Mouse (Mus musculus) neural tube, embryonic 15.5 days (tissue): Measurements from ENCODE around the gene Dennd2a. TPM values are rescaled to one million over a fixed set of nuclear protein-coding genes. Genes with fewer than 3 reads are reported as not detected.

Source experiments
- ATAC-seq: fragments of 200-750 bp; cut with Nextera tagmentation; 2 replicates; pipeline ENCODE4 v1.8.0; 2017; ENCODE audit warnings: mild to moderate bottlenecking, moderate TSS enrichment, moderate library complexity; ENCODE audit not compliant: low FRiP score
- H3K27ac ChIP-seq: fragments of 300-500 bp; sonication (generic); replicated peaks from 2 replicates; pipeline ENCODE4 v1.5.1; 2015; ENCODE audit warnings: mild to moderate bottlenecking, inconsistent platforms
- H3K27me3 ChIP-seq: fragments of 300-500 bp; sonication (generic); replicated peaks from 2 replicates; pipeline ENCODE4 v1.6.1; 2015; ENCODE audit warnings: inconsistent platforms
- H3K36me3 ChIP-seq: fragments of 300-500 bp; sonication (generic); 2 replicates; pipeline ENCODE4 v1.6.1; 2015; ENCODE audit warnings: inconsistent platforms
- H3K4me1 ChIP-seq: fragments of 300-500 bp; sonication (generic); 2 replicates; pipeline ENCODE4 v1.6.1; 2015; ENCODE audit warnings: inconsistent platforms
- H3K4me2 ChIP-seq: fragments of 300-500 bp; sonication (generic); 2 replicates; pipeline ENCODE4 v1.6.1; 2015; ENCODE audit warnings: inconsistent platforms, mild to moderate bottlenecking, moderate library complexity
- H3K4me3 ChIP-seq: fragments of 300-500 bp; sonication (generic); replicated peaks from 2 replicates; pipeline ENCODE4 v1.5.1; 2015; ENCODE audit warnings: mild to moderate bottlenecking, inconsistent platforms
- H3K9ac ChIP-seq: fragments of 300-500 bp; sonication (generic); replicated peaks from 2 replicates; pipeline ENCODE4 v1.6.1; 2015; ENCODE audit warnings: mild to moderate bottlenecking, inconsistent platforms
- H3K9me3 ChIP-seq: fragments of 300-500 bp; sonication (generic); replicated peaks from 2 replicates; pipeline ENCODE4 v1.6.1; 2016; ENCODE audit warnings: inconsistent platforms
- WGBS: fragments of 180-500 bp; shearing (Covaris S2); methylation state at CpG from one replicate; pipeline ENCODE4 v1.1.7; 2015; ENCODE audit warnings: mixed read lengths; 5-methylcytosine and 5-hydroxymethylcytosine counted together
- polyA plus RNA-seq: library from polyadenylated mRNA; unstranded; fragments of >200 nt; fragmentation: Nextera tagmentation; extraction: Ambion mirVana; gene quantifications from 2 replicates; pipeline ENCODE4 v1.2.1, GENCODE M21; 2015

Dennd2a gene
- polyA plus RNA-seq, 1 experiment from 2014 or later: 14.8 TPM

DNA sequence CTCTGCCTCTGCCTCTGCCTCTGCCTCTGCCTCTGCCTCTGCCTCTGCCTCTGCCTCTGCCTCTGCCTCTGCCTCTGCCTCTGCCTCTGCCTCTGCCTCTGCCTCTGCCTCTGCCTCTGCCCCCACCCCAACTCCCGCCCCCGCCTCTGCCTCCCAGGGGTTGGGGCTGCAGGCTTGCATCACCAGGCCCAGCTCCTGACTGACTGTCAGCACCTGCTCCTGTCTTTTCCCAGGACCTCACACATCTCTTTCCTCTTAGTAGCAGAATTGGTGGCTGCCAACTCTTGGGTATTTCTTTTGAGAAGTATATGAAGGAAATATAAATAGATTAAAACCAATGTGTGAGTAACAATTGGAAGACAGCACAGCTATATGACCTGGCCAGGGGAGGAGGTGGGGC lies 22.9 kb upstream of the Dennd2a start:
- H3K27ac ChIP-seq: no peak overlapping the region
- peaks cover 70% of the 10 kb centered on the region for H3K36me3 ChIP-seq
- no peak overlapping the region for H3K4me3 ChIP-seq
- WGBS: 87% methylated on average over 2 of the region's 2 CpGs
- H3K27me3 ChIP-seq: no peaks in the 10 kb centered on the region
- H3K4me1 ChIP-seq: no peaks in the 10 kb centered on the region
- H3K9ac ChIP-seq: no peak overlapping the region
- no peaks in the 10 kb centered on the region for H3K9me3 ChIP-seq
- H3K4me2 ChIP-seq: no peak overlapping the region
- no peak for ATAC-seq

GRCm38 (mm10) chr6:39579552-39579951 lies 21.9 kb upstream of the Dennd2a start:
- Histone ChIP-seq H3K4me1 (peaks cover 6% of the 10 kb centered on the region), H3K4me2 (no peak overlapping the region), H3K27me3 (no peaks in the 10 kb centered on the region), H3K9me3 (no peaks in the 10 kb centered on the region), H3K9ac (no peak overlapping the region), H3K27ac (no peak overlapping the region), H3K36me3 (peaks cover 66% of the 10 kb centered on the region), H3K4me3 (no peak overlapping the region)
- WGBS: 94% methylated on average over 7 of the region's 7 CpGs
- no peak for ATAC-seq

DNA sequence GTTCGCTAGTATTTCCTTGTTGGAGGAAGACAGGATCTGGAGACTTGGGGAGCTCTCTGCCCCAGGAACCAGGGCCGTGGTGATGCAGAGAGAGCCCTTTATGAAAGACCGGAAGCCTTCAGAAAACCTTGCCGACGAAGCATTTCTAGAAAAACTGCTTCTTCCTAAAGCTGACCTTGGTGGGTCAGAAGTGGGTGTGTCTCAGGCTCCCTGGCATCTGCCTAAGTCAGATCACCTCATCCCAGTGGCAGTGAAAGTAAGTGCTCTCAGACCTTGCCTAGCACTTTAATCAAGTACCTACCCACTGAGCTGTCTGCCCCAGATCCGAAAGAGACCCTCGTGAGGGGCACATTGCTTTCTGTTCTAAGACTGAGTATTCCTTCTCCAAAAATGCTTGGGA lies 17.3 kb upstream of the Dennd2a start:
- H3K4me1 ChIP-seq: peaks cover 16% of the 10 kb centered on the region
- peak overlapping the region; percentile 81; the same call in 1 of the 2 replicates for H3K9ac ChIP-seq
- H3K27me3 ChIP-seq: no peaks in the 10 kb centered on the region
- H3K27ac ChIP-seq: peak overlapping the region; percentile 93
- H3K9me3 ChIP-seq: no peaks in the 10 kb centered on the region
- H3K36me3 ChIP-seq: peaks cover 26% of the 10 kb centered on the region
- ATAC-seq: no peak
- peak overlapping the region; percentile 86 for H3K4me2 ChIP-seq
- 77% methylated on average over 7 of the region's 7 CpGs for WGBS
- H3K4me3 ChIP-seq: peak overlapping the region; percentile 88

DNA sequence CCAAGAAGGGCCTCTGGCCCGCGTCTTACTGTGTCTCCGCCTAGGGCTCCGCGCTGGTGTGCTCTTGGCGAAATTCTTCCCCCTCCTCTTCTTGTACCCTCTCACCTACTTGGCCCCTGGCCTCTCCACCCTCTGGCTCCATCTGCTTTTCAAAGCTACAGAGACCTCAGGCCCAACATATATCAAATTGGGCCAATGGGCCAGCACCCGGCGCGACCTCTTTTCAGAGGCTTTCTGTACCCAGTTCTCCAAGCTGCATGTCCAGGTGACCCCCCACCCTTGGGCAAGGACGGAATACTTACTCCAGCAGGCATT lies 16.8 kb upstream of the Dennd2a start:
- Histone ChIP-seq H3K4me3 (peak overlapping the region; percentile 88), H3K9ac (peak overlapping the region; percentile 81), H3K36me3 (peaks cover 22% of the 10 kb centered on the region), H3K4me1 (peaks cover 16% of the 10 kb centered on the region), H3K9me3 (no peaks in the 10 kb centered on the region), H3K27ac (peak overlapping the region; percentile 93), H3K27me3 (no peaks in the 10 kb centered on the region), H3K4me2 (peak overlapping the region; percentile 86)
- no peak; the same call in 1 of the 2 replicates for ATAC-seq
- 24% methylated on average over 10 of the region's 10 CpGs for WGBS

GRCm38 (mm10) chr6:39573791-39574554 lies 16.3 kb upstream of the Dennd2a start, which contains the start of gene Adck2:
Gene Adck2, plus strand, starts transcription at chr6:39573873.
- Histone ChIP-seq H3K9ac (peak within 1 kb of the TSS; percentile 81), H3K36me3 (peaks cover 17% of the 10 kb centered on the region), H3K27ac (peak within 1 kb of the TSS; percentile 93), H3K4me3 (peak within 1 kb of the TSS; percentile 88), H3K4me1 (peaks cover 16% of the 10 kb centered on the region), H3K4me2 (peak within 1 kb of the TSS; percentile 86), H3K9me3 (no peaks in the 10 kb centered on the region), H3K27me3 (no peaks in the 10 kb centered on the region)
- under 1% methylated on average over 49 of the region's 49 CpGs for WGBS
- ATAC-seq: peak; percentile 96

DNA sequence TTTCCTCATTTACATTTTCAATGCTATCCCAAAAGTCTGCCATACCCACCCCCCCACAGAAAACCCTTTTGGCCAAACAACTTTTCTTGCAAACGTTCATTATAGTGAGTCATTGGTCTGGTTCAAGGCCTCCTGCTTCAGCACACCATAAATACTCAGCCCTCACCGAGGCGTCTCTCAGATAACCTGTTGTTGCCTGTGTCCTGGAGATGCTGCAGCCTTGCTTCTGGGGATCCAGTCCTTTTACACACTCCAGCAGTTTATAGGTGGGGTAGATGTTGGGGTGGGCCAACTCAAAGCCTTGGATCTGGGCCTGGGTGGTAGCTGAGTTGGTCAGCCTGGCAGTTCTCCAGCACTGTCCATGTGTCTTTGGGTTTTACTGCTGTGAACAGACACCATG lies 12.8 kb upstream of the Dennd2a start:
- H3K9me3 ChIP-seq: no peaks in the 10 kb centered on the region
- no peak overlapping the region for H3K27ac ChIP-seq
- no peaks in the 10 kb centered on the region for H3K27me3 ChIP-seq
- H3K4me3 ChIP-seq: no peak overlapping the region
- H3K36me3 ChIP-seq: no peaks in the 10 kb centered on the region
- H3K9ac ChIP-seq: no peak overlapping the region
- WGBS: 78% methylated on average over 3 of the region's 3 CpGs
- no peak for ATAC-seq
- no peak overlapping the region for H3K4me2 ChIP-seq
- peaks cover 16% of the 10 kb centered on the region for H3K4me1 ChIP-seq

- peak; percentile 26; the same call in 1 of the 2 replicates for ATAC-seq
- H3K27ac ChIP-seq: no peak overlapping the region
- no peak overlapping the region for H3K9ac ChIP-seq
- H3K4me1 ChIP-seq: peaks cover 3% of the 10 kb centered on the region; the same call in 1 of the 2 replicates
- H3K9me3 ChIP-seq: no peaks in the 10 kb centered on the region
- H3K27me3 ChIP-seq: no peaks in the 10 kb centered on the region
- no peak overlapping the region for H3K4me3 ChIP-seq
- H3K4me2 ChIP-seq: no peak overlapping the region
- H3K36me3 ChIP-seq: no peaks in the 10 kb centered on the region
- WGBS: 18% methylated on average over 5 of the region's 5 CpGs
Measured at GRCm38 (mm10) chr6:39567528-39567927, 9.9 kb upstream of the Dennd2a start.

DNA sequence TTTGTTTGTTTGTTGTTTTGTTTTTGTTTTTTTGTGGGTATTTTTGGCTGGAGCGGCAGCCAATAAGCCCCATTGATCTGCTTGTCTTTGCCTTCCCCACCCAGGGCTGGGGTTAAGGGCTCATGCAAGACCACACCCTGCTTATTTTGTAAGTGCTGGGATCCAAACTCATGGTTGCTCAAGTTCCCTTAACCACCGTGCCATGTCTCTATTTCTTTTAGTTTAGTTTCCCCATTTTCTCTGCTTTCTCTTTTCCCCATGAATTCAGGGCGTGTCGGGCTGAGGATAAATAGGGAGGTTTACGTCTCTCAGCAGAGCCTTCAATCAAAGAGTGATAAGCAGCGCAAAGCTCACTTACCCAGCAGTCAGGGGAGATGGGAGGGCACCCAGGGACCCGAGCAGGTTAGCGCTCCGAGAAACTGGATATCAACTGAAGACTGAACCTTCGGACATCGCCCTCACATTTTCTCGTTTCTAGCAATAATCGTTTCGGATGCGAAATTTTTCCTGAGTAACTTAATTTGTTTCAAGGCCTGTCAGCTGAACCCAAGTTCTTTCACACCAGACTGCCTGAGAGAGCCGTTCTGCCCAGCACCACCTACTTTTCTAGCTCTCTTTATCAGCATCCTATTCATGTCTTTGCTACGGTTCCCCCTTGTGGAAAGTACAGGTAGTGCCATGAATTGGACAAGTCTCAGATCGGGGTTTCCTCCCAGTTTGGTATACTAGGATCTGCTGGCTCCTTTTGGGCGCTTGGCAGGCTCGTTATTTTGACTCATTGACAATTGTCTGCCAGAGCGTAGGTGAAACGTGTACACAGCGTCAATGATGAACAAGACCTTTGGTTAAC lies 4.7 kb upstream of the Dennd2a start:
- Histone ChIP-seq H3K9ac (no peak overlapping the region), H3K4me3 (0 out of 2 replicates have a peak overlapping the region, but pooled peaks have one; percentile 3), H3K4me1 (peaks cover 22% of the 10 kb centered on the region), H3K27ac (no peak overlapping the region), H3K27me3 (no peaks in the 10 kb centered on the region), H3K36me3 (no peaks in the 10 kb centered on the region), H3K4me2 (peak overlapping the region; percentile 40), H3K9me3 (no peaks in the 10 kb centered on the region)
- 27% methylated on average over 23 of the region's 23 CpGs for WGBS
- peak; percentile 51; the same call in 1 of the 2 replicates for ATAC-seq

DNA sequence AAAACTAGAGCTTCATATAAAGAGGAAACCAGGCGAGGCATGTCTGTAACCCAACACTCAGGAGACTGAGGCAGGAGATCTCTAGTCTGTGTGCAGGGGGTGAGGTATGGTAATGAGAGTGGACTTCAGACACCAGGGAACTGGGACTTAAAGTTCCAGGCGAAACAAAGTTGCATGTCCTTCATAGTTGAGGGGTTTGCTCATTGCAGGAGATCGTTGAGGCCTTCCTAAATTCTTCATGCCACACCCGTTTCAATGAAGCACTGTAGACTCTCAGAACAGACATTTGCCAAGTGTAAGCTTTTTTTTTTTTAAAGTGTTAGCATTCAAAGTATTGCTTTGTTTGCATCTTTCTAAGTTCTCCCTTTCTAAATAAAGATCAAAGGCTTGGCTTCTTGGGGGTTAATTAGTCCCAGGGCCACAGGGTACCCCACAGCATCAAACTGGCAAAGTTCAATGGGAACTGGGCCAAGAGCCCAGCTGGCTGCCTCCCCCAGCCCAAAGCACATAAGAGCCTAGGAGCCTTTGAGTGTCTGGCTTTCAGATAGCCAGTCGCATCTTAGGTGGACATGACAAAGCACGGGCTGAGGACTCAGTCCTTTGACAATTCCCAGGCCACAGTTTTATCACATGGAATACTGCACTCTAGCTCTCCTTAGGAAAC lies 1.7 kb upstream of the Dennd2a start:
- Histone ChIP-seq H3K27me3 (no peaks in the 10 kb centered on the region), H3K4me1 (peaks cover 48% of the 10 kb centered on the region), H3K9ac (no peak overlapping the region), H3K36me3 (no peaks in the 10 kb centered on the region), H3K9me3 (no peaks in the 10 kb centered on the region), H3K4me2 (no peak overlapping the region), H3K4me3 (no peak overlapping the region), H3K27ac (peak overlapping the region; percentile 35; the same call in 1 of the 2 replicates)
- ATAC-seq: no peak
- 49% methylated on average over 6 of the region's 6 CpGs for WGBS

DNA sequence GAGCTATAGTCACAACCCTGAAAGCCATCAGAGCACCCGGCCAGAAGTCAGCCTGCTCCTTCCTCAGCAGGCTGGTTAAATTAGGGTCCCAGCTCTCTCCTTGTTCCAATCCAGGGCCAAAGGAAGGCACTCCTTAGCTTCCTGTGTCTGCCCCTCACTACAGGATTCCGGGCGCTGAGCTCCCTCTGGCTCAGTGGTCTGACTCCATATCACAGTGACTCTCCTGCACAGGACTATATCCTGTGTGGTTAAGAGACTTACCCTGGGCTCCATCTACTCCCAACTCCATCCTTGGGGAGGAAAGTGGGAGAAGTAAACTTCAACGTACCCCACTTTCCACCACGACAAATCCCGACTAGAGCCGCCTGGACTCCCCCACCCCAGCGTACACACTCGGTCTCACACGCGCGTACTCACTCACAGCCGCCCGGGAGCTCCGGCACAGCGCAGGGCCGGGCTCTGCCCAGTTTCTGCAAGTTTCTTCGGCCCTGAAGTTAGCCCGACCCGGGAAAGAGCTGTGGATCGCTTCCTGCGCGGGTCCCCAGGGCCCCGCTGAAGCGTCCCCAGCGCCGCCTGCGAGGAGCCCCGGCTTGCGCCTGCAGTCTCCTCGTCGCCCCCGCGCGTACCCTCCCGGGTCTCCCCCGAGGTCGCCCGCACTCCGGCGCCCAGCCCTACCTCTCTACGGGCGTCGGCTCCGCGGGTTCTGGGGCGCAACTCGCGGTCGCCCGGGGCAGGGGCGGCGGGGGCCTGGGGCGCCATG lies 587 bp downstream of the Dennd2a start:
- peak overlapping the region; percentile 77 for H3K9ac ChIP-seq
- peak overlapping the region; percentile 90 for H3K27ac ChIP-seq
- H3K9me3 ChIP-seq: no peaks in the 10 kb centered on the region
- H3K4me1 ChIP-seq: peaks cover 48% of the 10 kb centered on the region
- no peaks in the 10 kb centered on the region for H3K36me3 ChIP-seq
- no peaks in the 10 kb centered on the region for H3K27me3 ChIP-seq
- peak; percentile 74 for ATAC-seq
- WGBS: under 1% methylated on average over 49 of the region's 54 CpGs
- peak overlapping the region; percentile 57 for H3K4me2 ChIP-seq
- peak overlapping the region; percentile 68 for H3K4me3 ChIP-seq

GRCm38 (mm10) chr6:39555648-39555945 lies 2.1 kb downstream of the Dennd2a start:
- no peaks in the 10 kb centered on the region for H3K9me3 ChIP-seq
- H3K36me3 ChIP-seq: no peaks in the 10 kb centered on the region
- peak overlapping the region; percentile 68; the same call in 1 of the 2 replicates for H3K4me3 ChIP-seq
- peak overlapping the region; percentile 28; the same call in 1 of the 2 replicates for H3K9ac ChIP-seq
- 56% methylated on average over 2 of the region's 2 CpGs for WGBS
- peak overlapping the region; percentile 57 for H3K4me2 ChIP-seq
- peaks cover 47% of the 10 kb centered on the region for H3K4me1 ChIP-seq
- peak overlapping the region; percentile 45; the same call in 1 of the 2 replicates for H3K27ac ChIP-seq
- H3K27me3 ChIP-seq: no peaks in the 10 kb centered on the region
- no peak for ATAC-seq
